Mouse (Mus musculus) neural tube, embryonic 14.5 days (tissue): ENCODE measurements around the gene Ermard. TPM values are rescaled to one million over a fixed set of nuclear protein-coding genes. Genes with fewer than 3 reads are reported as not detected.

Experiments
- ATAC-seq: fragments of 200-750 bp; cut with Nextera tagmentation; 2 replicates; pipeline ENCODE4 v1.8.0; 2017; ENCODE audit warnings: low read depth, mild to moderate bottlenecking, moderate TSS enrichment, moderate library complexity
- H3K27ac ChIP-seq: fragments of 300-500 bp; sonication (generic); 2 replicates; pipeline ENCODE4 v1.5.1; 2014; ENCODE audit warnings: low read depth, mild to moderate bottlenecking, control low read depth, low read length, moderate library complexity, mixed read lengths
- H3K27me3 ChIP-seq: fragments of 300-500 bp; sonication (generic); 2 replicates; pipeline ENCODE4 v1.6.1; 2014; ENCODE audit warnings: low read length; ENCODE audit not compliant: control insufficient read depth, insufficient read depth
- H3K36me3 ChIP-seq: fragments of 300-500 bp; sonication (generic); 2 replicates; pipeline ENCODE4 v1.6.1; 2014; ENCODE audit warnings: low read length, mixed read lengths; ENCODE audit not compliant: control insufficient read depth, insufficient read depth
- H3K4me1 ChIP-seq: fragments of 300-500 bp; sonication (generic); 2 replicates; pipeline ENCODE4 v1.6.1; 2014; ENCODE audit warnings: low read length; ENCODE audit not compliant: control insufficient read depth, insufficient read depth
- H3K4me2 ChIP-seq: fragments of 300-500 bp; sonication (generic); 2 replicates; pipeline ENCODE4 v1.6.1; 2014; ENCODE audit warnings: mild to moderate bottlenecking, low read depth, low read length, control low read depth
- H3K4me3 ChIP-seq: fragments of 300-500 bp; sonication (generic); 2 replicates; pipeline ENCODE4 v1.5.1; 2014; ENCODE audit warnings: low read depth, low read length, control low read depth, mixed read lengths
- H3K9ac ChIP-seq: fragments of 300-500 bp; sonication (generic); replicated peaks from 2 replicates; pipeline ENCODE4 v1.6.1; 2014; ENCODE audit warnings: low read depth, mild to moderate bottlenecking, control low read depth, low read length, mixed read lengths
- H3K9me3 ChIP-seq: fragments of 300-500 bp; sonication (generic); 2 replicates; pipeline ENCODE4 v1.6.1; 2016; ENCODE audit warnings: low read length; ENCODE audit not compliant: control insufficient read depth
- WGBS: fragments of 180-500 bp; shearing (Covaris S2); extraction: QIAGEN DNeasy Blood & Tissue Kit; methylation state at CpG from one replicate; pipeline ENCODE4 v1.1.7; 2014; 5-methylcytosine and 5-hydroxymethylcytosine counted together
- polyA plus RNA-seq: library from polyadenylated mRNA; unstranded; fragments of >200 nt; fragmentation: Nextera tagmentation; extraction: Ambion mirVana; gene quantifications from 2 replicates; pipeline ENCODE4 v1.2.1, GENCODE M21; 2014

Ermard gene
- polyA plus RNA-seq, 1 experiment from 2014 or later: 99.2 TPM

- H3K4me2 ChIP-seq: no peak overlapping the region
- ATAC-seq: no peak
- no peak overlapping the region for H3K27ac ChIP-seq
- no peak overlapping the region for H3K4me3 ChIP-seq
- no peak overlapping the region for H3K9ac ChIP-seq
- no peaks in the 10 kb centered on the region for H3K4me1 ChIP-seq
- 91% methylated on average over 6 of the region's 6 CpGs for WGBS
- no peaks in the 10 kb centered on the region for H3K27me3 ChIP-seq
- H3K9me3 ChIP-seq: no peaks in the 10 kb centered on the region
- no peaks in the 10 kb centered on the region for H3K36me3 ChIP-seq
These were observed 55.8 kb downstream of the Ermard start for GRCm38 (mm10) chr17:15096853-15097252.

GRCm38 (mm10) chr17:15098677-15099076, 57.7 kb downstream of the Ermard start:
- no peak overlapping the region for H3K9ac ChIP-seq
- no peak overlapping the region for H3K4me2 ChIP-seq
- no peaks in the 10 kb centered on the region for H3K27me3 ChIP-seq
- no peaks in the 10 kb centered on the region for H3K36me3 ChIP-seq
- WGBS: 79% methylated on average over 1 of the region's 1 CpGs
- ATAC-seq: no peak
- H3K27ac ChIP-seq: no peak overlapping the region
- no peaks in the 10 kb centered on the region for H3K4me1 ChIP-seq
- no peaks in the 10 kb centered on the region for H3K9me3 ChIP-seq
- H3K4me3 ChIP-seq: no peak overlapping the region

DNA sequence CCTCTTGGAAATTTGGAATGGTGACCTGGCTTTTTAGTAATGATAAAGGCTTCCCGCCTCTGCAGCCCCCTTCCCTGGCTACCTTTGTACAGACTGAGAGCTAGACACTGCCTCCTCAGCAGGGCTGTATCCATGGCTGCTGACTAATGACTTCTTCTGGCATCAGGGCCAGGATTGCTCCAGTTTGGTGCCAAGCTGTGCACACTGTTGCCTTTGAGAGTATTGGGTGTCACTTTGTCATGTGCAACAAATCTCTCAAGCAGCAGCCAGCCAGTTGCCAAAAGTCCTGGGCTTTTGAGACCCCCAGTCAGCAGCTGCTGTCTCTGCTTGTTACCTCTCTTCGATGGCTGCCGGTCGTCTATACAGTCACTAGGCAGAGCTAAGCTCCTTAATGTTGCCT, 60.3 kb downstream of the Ermard start:
- 68% methylated on average over 4 of the region's 4 CpGs for WGBS
- Histone ChIP-seq H3K27me3 (no peaks in the 10 kb centered on the region), H3K4me1 (no peaks in the 10 kb centered on the region), H3K4me3 (no peak overlapping the region), H3K4me2 (no peak overlapping the region), H3K9me3 (no peaks in the 10 kb centered on the region), H3K36me3 (no peaks in the 10 kb centered on the region), H3K9ac (no peak overlapping the region), H3K27ac (no peak overlapping the region)
- peak; percentile 83; the same call in 1 of the 2 replicates for ATAC-seq

- no peak overlapping the region for H3K27ac ChIP-seq
- H3K27me3 ChIP-seq: no peaks in the 10 kb centered on the region
- ATAC-seq: no peak
- 95% methylated on average over 9 of the region's 9 CpGs for WGBS
- no peak overlapping the region for H3K9ac ChIP-seq
- no peak overlapping the region for H3K4me2 ChIP-seq
- H3K9me3 ChIP-seq: no peaks in the 10 kb centered on the region
- peaks cover 17% of the 10 kb centered on the region for H3K4me1 ChIP-seq
- H3K4me3 ChIP-seq: no peak overlapping the region
- no peaks in the 10 kb centered on the region for H3K36me3 ChIP-seq
These were observed 66.2 kb downstream of the Ermard start for GRCm38 (mm10) chr17:15107143-15107649.

DNA sequence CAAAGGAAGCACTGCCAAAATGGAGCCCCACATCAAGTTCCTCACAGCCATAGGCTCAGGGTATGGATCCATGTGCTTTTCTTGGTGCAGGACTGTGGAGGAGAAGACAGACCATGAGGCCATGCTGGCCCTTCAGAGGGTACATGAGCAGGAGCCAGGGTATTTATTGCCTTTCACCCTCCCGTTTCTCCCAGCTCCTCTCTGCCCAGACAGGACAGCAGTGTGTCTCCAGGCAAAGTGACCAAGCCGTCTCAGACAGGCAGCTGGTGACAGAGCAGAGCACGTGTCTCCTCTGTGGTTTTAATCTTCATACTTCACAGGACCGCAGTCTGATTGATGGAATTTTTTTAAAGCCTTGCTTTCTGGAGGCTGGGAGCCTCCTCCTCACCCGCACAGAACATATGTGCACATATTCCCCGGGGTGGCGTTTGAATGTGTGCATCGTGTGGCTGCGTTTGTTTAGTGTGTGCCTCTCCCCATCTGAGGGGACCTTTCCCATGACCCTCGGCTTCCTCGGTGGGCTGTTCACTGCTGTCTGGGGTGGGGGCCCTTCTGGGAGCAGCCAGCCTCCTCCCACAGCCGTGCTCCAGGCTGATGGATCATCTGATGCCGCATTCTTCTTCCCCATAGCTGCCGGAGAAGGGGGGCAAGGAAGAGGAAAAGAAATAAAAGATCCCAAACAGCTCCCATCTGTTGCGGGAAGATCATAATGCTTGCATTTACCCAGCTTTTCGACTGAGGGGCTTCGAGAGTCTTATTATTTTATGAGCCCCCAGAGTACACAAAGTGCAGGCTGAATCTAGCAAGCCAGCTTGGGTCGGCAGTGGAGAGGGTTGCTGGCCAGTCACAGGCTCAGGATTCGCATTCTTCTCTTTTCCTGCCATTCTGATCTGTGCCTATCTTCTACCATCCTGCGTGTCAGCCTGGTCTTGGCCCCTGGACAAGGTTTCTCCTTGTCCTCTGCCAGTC, 67.7 kb downstream of the Ermard start:
- ATAC-seq: peak; percentile 78
- H3K27ac ChIP-seq: peak overlapping the region; percentile 30; the same call in 1 of the 2 replicates
- WGBS: 10% methylated on average over 20 of the region's 20 CpGs

GRCm38 (mm10) chr17:15115550-15115949, 74.5 kb downstream of the Ermard start:
- H3K36me3 ChIP-seq: no peaks in the 10 kb centered on the region
- no peaks in the 10 kb centered on the region for H3K9me3 ChIP-seq
- 86% methylated on average over 3 of the region's 3 CpGs for WGBS
- no peak for ATAC-seq
- H3K27ac ChIP-seq: no peak overlapping the region
- no peak overlapping the region for H3K9ac ChIP-seq
- no peak overlapping the region for H3K4me3 ChIP-seq
- no peaks in the 10 kb centered on the region for H3K4me1 ChIP-seq
- H3K27me3 ChIP-seq: no peaks in the 10 kb centered on the region
- H3K4me2 ChIP-seq: no peak overlapping the region

More for the DNA sequence above, 67.7 kb downstream of the Ermard start:
- H3K27me3 ChIP-seq: no peaks in the 10 kb centered on the region
- H3K9me3 ChIP-seq: no peaks in the 10 kb centered on the region
- no peak overlapping the region for H3K4me3 ChIP-seq
- H3K4me2 ChIP-seq: peak overlapping the region; percentile 32
- H3K4me1 ChIP-seq: peaks cover 17% of the 10 kb centered on the region
- H3K36me3 ChIP-seq: no peaks in the 10 kb centered on the region
- no peak overlapping the region; the same call in 1 of the 2 replicates for H3K9ac ChIP-seq

DNA sequence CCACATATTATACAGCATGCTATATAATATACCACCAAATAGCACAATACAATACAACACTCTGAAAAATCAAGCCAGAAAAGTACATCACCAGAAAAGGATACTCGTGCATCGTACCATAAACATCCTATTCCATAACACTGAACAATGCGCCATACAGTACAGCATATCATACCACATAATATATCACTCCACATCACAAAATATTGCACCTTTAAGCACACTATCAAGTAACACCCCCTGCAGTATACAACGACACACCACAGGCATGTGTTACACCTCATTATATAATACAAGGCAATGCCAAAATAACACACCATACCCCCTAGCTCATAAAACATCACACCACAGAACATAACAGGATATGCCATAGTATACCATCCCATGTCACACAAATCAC, 79.1 kb downstream of the Ermard start:
- Histone ChIP-seq H3K9ac (no peak overlapping the region), H3K9me3 (no peaks in the 10 kb centered on the region), H3K36me3 (no peaks in the 10 kb centered on the region), H3K27ac (no peak overlapping the region), H3K4me2 (no peak overlapping the region), H3K4me1 (no peaks in the 10 kb centered on the region), H3K27me3 (no peaks in the 10 kb centered on the region), H3K4me3 (no peak overlapping the region)
- no peak for ATAC-seq
- WGBS: 93% methylated on average over 4 of the region's 4 CpGs

- Histone ChIP-seq H3K9me3 (no peaks in the 10 kb centered on the region), H3K4me2 (no peak overlapping the region), H3K27me3 (no peaks in the 10 kb centered on the region), H3K9ac (no peak overlapping the region), H3K36me3 (no peaks in the 10 kb centered on the region), H3K4me3 (no peak overlapping the region), H3K4me1 (no peaks in the 10 kb centered on the region), H3K27ac (no peak overlapping the region)
- WGBS: 82% methylated on average over 6 of the region's 6 CpGs
- ATAC-seq: no peak
These were observed 79.6 kb downstream of the Ermard start for GRCm38 (mm10) chr17:15120569-15120968.

DNA sequence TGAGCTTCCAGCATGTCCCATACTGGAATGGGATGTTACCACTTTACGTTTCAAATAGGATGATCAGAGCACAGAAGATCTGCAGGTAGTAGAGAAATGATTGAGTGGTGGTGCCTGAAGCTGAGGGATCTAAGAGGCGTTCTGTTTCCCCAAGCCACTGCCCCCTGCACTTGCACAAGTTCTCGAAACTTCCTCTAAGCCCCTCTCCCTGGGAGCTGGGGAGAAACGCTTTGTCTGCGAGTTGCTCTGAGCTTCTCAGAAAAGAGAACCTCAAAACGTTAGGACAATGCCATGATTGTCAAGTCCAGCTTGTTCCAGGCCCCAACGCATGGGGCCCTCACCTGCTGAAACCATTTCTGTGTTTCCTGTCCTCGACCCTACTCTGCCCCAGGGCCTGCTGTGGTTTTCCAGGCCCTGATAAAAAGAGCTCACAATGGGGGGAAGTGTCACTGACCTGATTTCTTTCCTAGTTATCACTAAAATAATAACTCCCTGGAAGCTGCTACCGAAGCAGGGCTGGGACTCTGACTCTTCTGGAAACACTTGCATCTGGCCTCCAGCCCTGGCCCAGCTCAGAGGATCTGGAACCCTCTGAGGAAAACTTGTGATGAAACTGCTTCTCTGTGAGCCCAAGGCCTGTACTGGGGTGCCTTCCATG, 88.8 kb downstream of the Ermard start:
- no peak for ATAC-seq
- Histone ChIP-seq H3K27me3 (no peaks in the 10 kb centered on the region), H3K4me1 (no peaks in the 10 kb centered on the region), H3K36me3 (no peaks in the 10 kb centered on the region), H3K9me3 (no peaks in the 10 kb centered on the region), H3K27ac (no peak overlapping the region), H3K4me3 (no peak overlapping the region), H3K4me2 (no peak overlapping the region), H3K9ac (no peak overlapping the region)
- WGBS: 74% methylated on average over 9 of the region's 9 CpGs
